Mouse (Mus musculus) stomach, postnatal 0 days (tissue): ENCODE results near the gene Gkn1. TPM values are rescaled to one million over a fixed set of nuclear protein-coding genes. Genes with fewer than 3 reads are reported as not detected.
A peak's percentile ranks its signal among the peaks of the same experiment; 100 is the strongest.

Experiments used
- ATAC-seq: fragments of 200-750 bp; cut with Nextera tagmentation; 2 replicates; pipeline ENCODE4 v1.8.0; 2017; ENCODE audit not compliant: low FRiP score, low TSS enrichment
- DNase-seq: peaks from one replicate; pipeline ENCODE4 v3.0.0-alpha.2; 2016; ENCODE audit warnings: low spot score
- H3K27ac ChIP-seq: fragments of 300-500 bp; sonication (generic); replicated peaks from 2 replicates; pipeline ENCODE4 v1.5.1; 2014; ENCODE audit warnings: mild to moderate bottlenecking, control low read depth
- H3K27me3 ChIP-seq: fragments of 300-500 bp; sonication (generic); 2 replicates; pipeline ENCODE4 v1.6.1; 2014; ENCODE audit warnings: low read length; ENCODE audit not compliant: control insufficient read depth, insufficient read depth
- H3K36me3 ChIP-seq: fragments of 300-500 bp; sonication (generic); 2 replicates; pipeline ENCODE4 v1.6.1; 2014; ENCODE audit warnings: low read length, mixed read lengths; ENCODE audit not compliant: control insufficient read depth, insufficient read depth
- H3K4me1 ChIP-seq: fragments of 300-500 bp; sonication (generic); replicated peaks from 2 replicates; pipeline ENCODE4 v1.6.1; 2014; ENCODE audit warnings: antibody characterized with exemption; ENCODE audit not compliant: control insufficient read depth, insufficient read depth
- H3K4me2 ChIP-seq: fragments of 300-500 bp; sonication (generic); replicated peaks from 2 replicates; pipeline ENCODE4 v1.6.1; 2014; ENCODE audit warnings: low read depth, mild to moderate bottlenecking, control low read depth, moderate library complexity
- H3K4me3 ChIP-seq: fragments of 300-500 bp; sonication (generic); 2 replicates; pipeline ENCODE4 v1.5.1; 2014; ENCODE audit warnings: low read depth, low read length, control low read depth
- H3K9ac ChIP-seq: fragments of 300-500 bp; sonication (generic); 2 replicates; pipeline ENCODE4 v1.6.1; 2014; ENCODE audit warnings: mild to moderate bottlenecking, low read length, control low read depth, mixed read lengths
- H3K9me3 ChIP-seq: fragments of 300-500 bp; sonication (generic); 2 replicates; pipeline ENCODE4 v1.6.1; 2016; ENCODE audit warnings: low read length; ENCODE audit not compliant: control insufficient read depth
- CTCF ChIP-seq: IDR thresholded peaks from 2 replicates; pipeline ENCODE4 v1.5.1; 2016; ENCODE audit warnings: antibody characterized with exemption, low read depth, mild to moderate bottlenecking, moderate library complexity
- EP300 ChIP-seq: optimal IDR thresholded peaks from 2 replicates; pipeline ENCODE3; 2016; ENCODE audit warnings: antibody characterized with exemption
- WGBS: fragments of 180-500 bp; shearing (Covaris S2); extraction: QIAGEN DNeasy Blood & Tissue Kit; methylation state at CpG from one replicate; pipeline ENCODE4 v1.1.7; 2014; 5-methylcytosine and 5-hydroxymethylcytosine counted together
- polyA plus RNA-seq: library from polyadenylated mRNA; unstranded; fragments of >200 nt; fragmentation: Nextera tagmentation; extraction: Ambion mirVana; gene quantifications from 2 replicates; pipeline ENCODE4 v1.2.1, GENCODE M21; 2015

The Gkn1 gene
- polyA plus RNA-seq, 1 experiment from 2014 or later: 3,289 TPM

- H3K9me3 ChIP-seq: no peaks in the 10 kb centered on the region
- WGBS: 28% methylated on average over 2 of the region's 2 CpGs
- TF ChIP-seq EP300: no peak
- TF ChIP-seq CTCF: no peak
- H3K4me1 ChIP-seq: peaks cover 2% of the 10 kb centered on the region; the same call in 1 of the 2 replicates
- peak overlapping the region; percentile 77 for H3K4me3 ChIP-seq
- no peak overlapping the region for H3K27ac ChIP-seq
- H3K9ac ChIP-seq: no peak overlapping the region
- no peaks in the 10 kb centered on the region for H3K27me3 ChIP-seq
- peak overlapping the region; percentile 70 for H3K4me2 ChIP-seq
- no peaks in the 10 kb centered on the region for H3K36me3 ChIP-seq
- DNase-seq (no peak), ATAC-seq (no peak)
Observed at GRCm38 (mm10) chr6:87332380-87332779, 18.4 kb downstream of the Gkn1 start.

GRCm38 (mm10) chr6:87328265-87329173, 22.2 kb downstream of the Gkn1 start:
- DNase-seq (no peak), ATAC-seq (no peak)
- Histone ChIP-seq H3K4me3 (no peak overlapping the region), H3K27me3 (no peaks in the 10 kb centered on the region), H3K9me3 (no peaks in the 10 kb centered on the region), H3K36me3 (no peaks in the 10 kb centered on the region), H3K27ac (no peak overlapping the region), H3K4me2 (no peak overlapping the region), H3K9ac (no peak overlapping the region), H3K4me1 (peaks cover 2% of the 10 kb centered on the region; the same call in 1 of the 2 replicates)
- TF ChIP-seq CTCF (no peak), EP300 (no peak)
- 69% methylated on average over 22 of the region's 22 CpGs for WGBS

DNA sequence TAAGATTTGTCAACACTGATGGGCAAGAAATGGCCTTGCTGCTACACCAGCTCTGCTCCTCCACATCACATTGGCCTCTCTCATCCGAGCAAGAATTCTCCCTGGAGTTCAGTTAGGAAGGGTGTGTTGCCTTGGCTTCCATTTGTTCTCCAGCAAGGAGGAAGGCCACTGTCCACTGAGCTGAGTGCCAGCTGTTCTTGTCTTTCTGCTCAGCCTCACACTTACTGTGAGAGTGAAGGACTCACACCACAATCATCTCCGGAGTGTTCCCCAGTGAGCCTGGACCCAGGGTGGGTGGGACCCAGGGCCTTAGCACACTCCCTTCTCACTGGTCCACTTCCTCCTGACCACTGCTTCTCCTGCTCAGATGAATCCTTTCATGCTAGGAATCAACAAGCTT, 23.8 kb downstream of the Gkn1 start:
- Histone ChIP-seq H3K4me3 (no peak overlapping the region), H3K27me3 (no peaks in the 10 kb centered on the region), H3K9ac (no peak overlapping the region), H3K4me1 (peaks cover 2% of the 10 kb centered on the region; the same call in 1 of the 2 replicates), H3K36me3 (no peaks in the 10 kb centered on the region), H3K27ac (no peak overlapping the region), H3K9me3 (no peaks in the 10 kb centered on the region), H3K4me2 (no peak overlapping the region)
- no peak for DNase-seq
- TF ChIP-seq EP300: no peak
- no peak for TF ChIP-seq CTCF
- ATAC-seq: no peak
- WGBS: 71% methylated on average over 2 of the region's 2 CpGs

DNA sequence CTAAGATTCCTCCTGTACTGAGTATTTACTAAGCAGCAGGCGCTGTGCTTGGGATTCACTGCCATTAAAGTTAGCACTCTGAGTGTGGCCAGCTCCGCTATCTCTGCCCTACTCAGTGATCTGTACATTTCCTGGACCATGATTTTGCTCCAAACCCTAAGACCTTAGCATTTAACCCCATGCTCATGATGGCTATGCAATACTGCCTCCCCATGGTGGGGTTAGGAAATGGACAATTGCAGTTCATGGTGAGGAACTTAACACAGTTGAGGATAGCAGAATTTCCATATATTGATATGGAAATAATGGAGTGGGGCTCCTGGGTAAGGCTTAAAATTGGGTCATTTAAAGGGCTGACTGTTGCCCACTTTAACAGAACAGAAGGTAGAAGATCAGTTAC, 27.4 kb downstream of the Gkn1 start:
- Histone ChIP-seq H3K27me3 (no peaks in the 10 kb centered on the region), H3K9me3 (no peaks in the 10 kb centered on the region), H3K4me2 (no peak overlapping the region), H3K36me3 (no peaks in the 10 kb centered on the region), H3K9ac (no peak overlapping the region), H3K4me1 (no peaks in the 10 kb centered on the region), H3K27ac (no peak overlapping the region), H3K4me3 (no peak overlapping the region)
- DNase-seq (peak; percentile 52), ATAC-seq (no peak)
- TF ChIP-seq CTCF: peak; percentile 82
- TF ChIP-seq EP300: no peak
- WGBS: 92% methylated on average over 2 of the region's 2 CpGs

DNA sequence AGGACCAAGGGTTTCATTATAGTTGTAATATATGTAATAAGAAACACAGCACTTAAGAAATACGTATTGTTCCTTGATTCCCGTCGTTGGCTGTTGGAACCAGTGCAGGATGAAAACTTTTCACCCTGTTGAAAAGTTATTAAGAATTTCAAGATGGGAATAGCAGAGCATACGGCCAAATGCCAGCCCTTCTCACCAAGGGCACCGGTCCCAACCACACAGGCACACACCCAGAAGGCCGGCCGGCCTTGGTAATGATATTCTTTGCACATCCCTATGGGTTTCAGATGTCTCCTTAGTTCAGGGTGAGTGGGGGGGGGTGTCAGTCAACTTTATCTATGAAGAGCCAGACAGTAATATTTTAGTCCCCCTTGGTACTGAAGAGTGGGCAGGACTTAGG, 32.1 kb downstream of the Gkn1 start:
- H3K27me3 ChIP-seq: no peaks in the 10 kb centered on the region
- no peaks in the 10 kb centered on the region for H3K36me3 ChIP-seq
- H3K4me3 ChIP-seq: no peak overlapping the region
- no peak overlapping the region for H3K4me2 ChIP-seq
- no peak for ATAC-seq
- H3K27ac ChIP-seq: no peak overlapping the region
- no peaks in the 10 kb centered on the region for H3K9me3 ChIP-seq
- 91% methylated on average over 7 of the region's 7 CpGs for WGBS
- no peak for DNase-seq
- TF ChIP-seq EP300: no peak
- TF ChIP-seq CTCF: no peak
- H3K9ac ChIP-seq: no peak overlapping the region
- no peaks in the 10 kb centered on the region for H3K4me1 ChIP-seq

DNA sequence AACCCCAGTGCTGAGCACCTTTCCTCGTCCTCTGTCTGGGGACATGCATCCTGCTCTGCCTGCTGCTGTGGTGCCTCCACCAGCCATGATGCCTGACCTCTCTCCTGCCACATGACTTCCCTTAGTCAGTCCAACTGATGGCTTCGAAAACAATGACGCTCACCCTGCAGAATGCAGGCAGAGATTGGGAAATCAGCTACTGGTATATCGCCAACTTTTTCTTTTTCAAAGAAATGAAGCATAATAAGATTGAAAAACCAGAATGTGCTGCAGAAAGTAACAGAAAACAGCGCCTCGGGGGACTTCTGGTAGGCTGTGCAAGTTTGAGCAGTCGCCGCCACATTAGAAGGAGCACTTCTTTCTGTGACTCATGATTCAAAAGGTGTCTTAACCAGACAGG, 33.8 kb downstream of the Gkn1 start:
- H3K27ac ChIP-seq: peak overlapping the region; percentile 45; the same call in 1 of the 2 replicates
- H3K9ac ChIP-seq: no peak overlapping the region
- H3K4me1 ChIP-seq: no peaks in the 10 kb centered on the region
- no peak overlapping the region for H3K4me3 ChIP-seq
- 55% methylated on average over 8 of the region's 8 CpGs for WGBS
- no peaks in the 10 kb centered on the region for H3K27me3 ChIP-seq
- H3K9me3 ChIP-seq: no peaks in the 10 kb centered on the region
- TF ChIP-seq EP300 (no peak), CTCF (no peak)
- DNase-seq (no peak), ATAC-seq (peak; percentile 76; the same call in 1 of the 2 replicates)
- no peaks in the 10 kb centered on the region; the same call in 1 of the 2 replicates for H3K36me3 ChIP-seq
- no peak overlapping the region for H3K4me2 ChIP-seq
